Mouse (Mus musculus): ENCODE results near the gene Dab1. TPM values are rescaled to one million over a fixed set of nuclear protein-coding genes. Genes with fewer than 3 reads are reported as not detected.

Dab1 gene
- polyA plus RNA-seq, 2 experiments, result 0.19 to 0.34 TPM

DNA sequence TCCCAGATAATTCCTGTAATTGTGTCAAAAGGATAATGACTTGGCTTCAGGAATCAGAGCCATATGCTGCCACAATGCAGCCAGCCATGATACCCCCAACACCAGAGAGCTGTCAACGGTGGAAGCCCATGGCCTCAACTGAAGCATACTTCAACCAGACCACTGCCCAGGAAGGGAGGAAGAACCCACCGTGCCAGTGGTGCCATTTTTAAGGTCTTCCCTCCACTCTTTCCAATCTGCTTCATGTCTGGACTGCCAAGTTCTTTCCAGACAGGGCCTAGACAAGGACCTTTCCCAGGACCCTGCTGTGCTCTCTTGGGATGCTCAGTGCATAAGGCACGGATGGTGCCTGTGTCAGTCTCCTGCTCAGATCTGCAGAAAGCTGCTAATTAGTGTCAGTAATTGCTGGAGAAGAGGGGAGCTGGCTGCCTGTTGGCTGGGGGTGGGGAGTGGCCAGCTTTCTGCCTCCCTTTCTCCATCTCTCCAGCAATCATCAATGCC lies 303.3 kb downstream of the Dab1 start:
- DNase-seq (ENCODE audit: low read depth in 3 of 3, low spot score in 3 of 3), result no peak
- Histone ChIP-seq H3K9ac (replicated peaks) (no peak overlapping the region), H3K9me3 (ENCODE audit: control insufficient read depth, low read length) (no peaks in the 10 kb centered on the region), H3K36me3 (replicated peaks; ENCODE audit: control insufficient read depth, insufficient read depth, low read depth) (no peaks in the 10 kb centered on the region), H3K4me3 (ENCODE audit: insufficient read depth in 1 of 2, low read depth in 2 of 2, low read length in 2 of 2) (no peak overlapping the region), H3K4me1 (replicated peaks; ENCODE audit: control insufficient read depth in 2 of 2, insufficient read depth in 2 of 2, low read length in 1 of 2) (no peaks in the 10 kb centered on the region), H3K4me2 (ENCODE audit: low read depth) (no peak overlapping the region), H3K27me3 (ENCODE audit: control insufficient read depth, insufficient read depth, low read length) (no peaks in the 10 kb centered on the region), H3K27ac (no peak overlapping the region)
- 33% methylated on average over 3 of the region's 3 CpGs for WGBS (ENCODE audit: insufficient replicate concordance)
- no peak for ATAC-seq (ENCODE audit: insufficient read depth)
- TF ChIP-seq CTCF (IDR thresholded peaks at IDR 0.05; ENCODE audit: low read depth), result no peak
- no peak for TF ChIP-seq EP300 (IDR thresholded peaks at IDR 0.05; ENCODE audit: low read depth)

DNA sequence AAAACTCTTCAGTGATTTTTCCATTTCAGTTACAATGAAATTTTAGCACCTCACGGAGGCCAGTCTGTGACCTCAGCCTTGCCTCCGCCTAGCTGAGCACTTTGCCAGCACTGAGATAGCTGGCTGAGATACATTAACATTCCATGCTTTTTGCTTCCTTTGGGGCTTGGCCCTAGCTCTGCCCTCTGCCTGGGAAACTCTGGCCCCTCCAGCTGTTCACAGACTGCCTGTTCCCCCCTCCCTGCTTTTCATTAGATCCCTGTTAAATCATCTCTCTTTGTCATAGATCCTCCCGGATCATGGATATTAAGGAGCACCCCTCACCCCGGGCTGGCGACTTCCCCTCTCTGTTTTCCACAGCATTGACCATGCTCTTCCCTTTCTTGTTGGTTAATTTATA lies 307.5 kb downstream of the Dab1 start:
- no peak overlapping the region for H3K4me2 ChIP-seq (ENCODE audit: low read depth)
- DNase-seq (ENCODE audit: low read depth in 3 of 3, low spot score in 3 of 3) (no peak), ATAC-seq (ENCODE audit: insufficient read depth) (no peak)
- H3K4me3 ChIP-seq (ENCODE audit: insufficient read depth in 1 of 2, low read depth in 2 of 2, low read length in 2 of 2), result no peak overlapping the region
- H3K9me3 ChIP-seq (ENCODE audit: control insufficient read depth, low read length), result no peaks in the 10 kb centered on the region
- H3K9ac ChIP-seq (replicated peaks), result no peak overlapping the region
- WGBS (ENCODE audit: insufficient replicate concordance), result 44% methylated on average over 5 of the region's 5 CpGs
- no peaks in the 10 kb centered on the region for H3K4me1 ChIP-seq (replicated peaks; ENCODE audit: control insufficient read depth in 2 of 2, insufficient read depth in 2 of 2, low read length in 1 of 2)
- H3K36me3 ChIP-seq (replicated peaks; ENCODE audit: control insufficient read depth, insufficient read depth, low read depth), result no peaks in the 10 kb centered on the region
- no peak for TF ChIP-seq CTCF (IDR thresholded peaks at IDR 0.05; ENCODE audit: low read depth)
- TF ChIP-seq EP300 (IDR thresholded peaks at IDR 0.05; ENCODE audit: low read depth), result no peak
- no peaks in the 10 kb centered on the region for H3K27me3 ChIP-seq (ENCODE audit: control insufficient read depth, insufficient read depth, low read length)
- no peak overlapping the region for H3K27ac ChIP-seq

DNA sequence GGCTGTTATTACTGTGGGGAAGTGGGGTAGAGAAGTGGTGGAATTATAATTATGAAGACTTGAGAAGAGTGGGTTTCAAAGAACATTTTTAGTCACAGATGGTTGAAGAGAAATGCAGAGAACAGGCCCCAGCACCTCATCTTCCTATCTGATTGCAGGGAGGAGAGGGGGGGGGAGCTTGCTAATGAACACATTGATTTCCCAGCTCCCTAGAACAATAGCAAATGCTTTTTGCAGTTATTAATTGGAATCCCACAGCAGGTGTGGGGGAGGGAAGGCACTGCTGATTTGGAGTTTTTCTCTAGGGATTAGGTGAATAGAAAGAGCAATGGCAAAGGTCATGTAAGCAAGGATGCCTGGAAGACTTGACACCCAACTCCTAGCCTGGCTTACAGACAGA lies 310.5 kb downstream of the Dab1 start:
- Histone ChIP-seq H3K36me3 (replicated peaks; ENCODE audit: control insufficient read depth, insufficient read depth, low read depth) (no peaks in the 10 kb centered on the region), H3K9ac (replicated peaks) (no peak overlapping the region), H3K27ac (no peak overlapping the region), H3K4me3 (ENCODE audit: insufficient read depth in 1 of 2, low read depth in 2 of 2, low read length in 2 of 2) (no peak overlapping the region), H3K4me2 (ENCODE audit: low read depth) (no peak overlapping the region), H3K27me3 (ENCODE audit: control insufficient read depth, insufficient read depth, low read length) (no peaks in the 10 kb centered on the region), H3K4me1 (replicated peaks; ENCODE audit: control insufficient read depth in 2 of 2, insufficient read depth in 2 of 2, low read length in 1 of 2) (no peaks in the 10 kb centered on the region), H3K9me3 (ENCODE audit: control insufficient read depth, low read length) (no peaks in the 10 kb centered on the region)
- no peak for TF ChIP-seq CTCF (IDR thresholded peaks at IDR 0.05; ENCODE audit: low read depth)
- TF ChIP-seq EP300 (IDR thresholded peaks at IDR 0.05; ENCODE audit: low read depth), result no peak
- DNase-seq (ENCODE audit: low read depth in 3 of 3, low spot score in 3 of 3), result no peak
- no peak for ATAC-seq (ENCODE audit: insufficient read depth)

DNA sequence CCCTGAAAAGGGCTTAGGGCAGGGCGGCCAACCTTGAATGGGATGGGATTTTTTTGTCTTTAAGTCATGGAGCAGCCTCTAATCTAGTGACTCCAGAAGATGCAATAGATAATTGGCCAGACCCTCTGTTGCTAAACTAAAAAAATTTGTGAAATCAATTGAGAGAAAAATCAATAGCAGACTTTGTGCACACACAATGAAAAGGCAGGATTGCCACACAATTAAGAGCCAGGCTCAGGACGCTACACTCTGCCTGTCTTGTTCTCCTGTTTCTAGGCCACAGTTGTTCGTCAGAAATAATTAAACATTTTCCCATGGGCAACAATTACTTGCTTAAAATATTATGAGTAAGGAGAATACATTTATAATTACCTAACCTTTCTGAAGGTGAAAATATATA lies 315.2 kb downstream of the Dab1 start:
- H3K4me1 ChIP-seq (replicated peaks; ENCODE audit: control insufficient read depth in 2 of 2, insufficient read depth in 2 of 2, low read length in 1 of 2), result no peaks in the 10 kb centered on the region
- no peak overlapping the region for H3K4me2 ChIP-seq (ENCODE audit: low read depth)
- no peaks in the 10 kb centered on the region for H3K27me3 ChIP-seq (ENCODE audit: control insufficient read depth, insufficient read depth, low read length)
- H3K9me3 ChIP-seq (ENCODE audit: control insufficient read depth, low read length), result no peaks in the 10 kb centered on the region
- ATAC-seq (ENCODE audit: insufficient read depth) (no peak), DNase-seq (ENCODE audit: low read depth in 3 of 3, low spot score in 3 of 3) (no peak)
- WGBS (ENCODE audit: insufficient replicate concordance), result 58% methylated on average over 3 of the region's 3 CpGs
- no peak overlapping the region for H3K9ac ChIP-seq (replicated peaks)
- no peak overlapping the region for H3K27ac ChIP-seq
- no peak overlapping the region for H3K4me3 ChIP-seq (ENCODE audit: insufficient read depth in 1 of 2, low read depth in 2 of 2, low read length in 2 of 2)
- no peaks in the 10 kb centered on the region for H3K36me3 ChIP-seq (replicated peaks; ENCODE audit: control insufficient read depth, insufficient read depth, low read depth)
- TF ChIP-seq EP300 (IDR thresholded peaks at IDR 0.05; ENCODE audit: low read depth) (no peak), CTCF (IDR thresholded peaks at IDR 0.05; ENCODE audit: low read depth) (no peak)

DNA sequence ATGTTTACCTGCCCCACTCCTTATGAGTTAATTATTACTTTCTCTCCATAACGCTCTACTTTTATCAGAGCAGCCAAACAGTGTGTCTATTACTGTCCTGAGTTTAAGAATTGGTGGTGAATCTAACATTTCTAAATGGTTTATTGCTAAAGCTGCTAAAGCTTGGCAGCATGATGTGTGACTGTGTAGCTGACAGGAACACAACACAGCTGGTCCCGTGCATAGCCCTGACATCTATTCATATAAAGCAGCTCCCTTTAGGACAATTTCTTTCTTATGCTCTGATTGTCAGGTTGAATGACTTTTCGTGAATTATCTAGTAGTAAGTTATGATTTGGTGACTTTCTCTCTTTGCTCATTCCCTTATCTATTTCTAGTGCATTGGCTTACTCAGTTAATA lies 329.1 kb downstream of the Dab1 start:
- Histone ChIP-seq H3K9me3 (ENCODE audit: control insufficient read depth, low read length) (no peaks in the 10 kb centered on the region), H3K36me3 (replicated peaks; ENCODE audit: control insufficient read depth, insufficient read depth, low read depth) (no peaks in the 10 kb centered on the region), H3K4me2 (ENCODE audit: low read depth) (no peak overlapping the region), H3K27me3 (ENCODE audit: control insufficient read depth, insufficient read depth, low read length) (no peaks in the 10 kb centered on the region), H3K27ac (no peak overlapping the region), H3K4me1 (replicated peaks; ENCODE audit: control insufficient read depth in 2 of 2, insufficient read depth in 2 of 2, low read length in 1 of 2) (no peaks in the 10 kb centered on the region), H3K9ac (replicated peaks) (no peak overlapping the region), H3K4me3 (ENCODE audit: insufficient read depth in 1 of 2, low read depth in 2 of 2, low read length in 2 of 2) (no peak overlapping the region)
- no peak for TF ChIP-seq CTCF (IDR thresholded peaks at IDR 0.05; ENCODE audit: low read depth)
- TF ChIP-seq EP300 (IDR thresholded peaks at IDR 0.05; ENCODE audit: low read depth), result no peak
- ATAC-seq (ENCODE audit: insufficient read depth) (no peak), DNase-seq (ENCODE audit: low read depth in 3 of 3, low spot score in 3 of 3) (no peak)
- 55% methylated on average over 3 of the region's 3 CpGs for WGBS (ENCODE audit: insufficient replicate concordance)
